Mouse (Mus musculus): ENCODE data around the gene Atpaf2. TPM values are rescaled to one million over a fixed set of nuclear protein-coding genes. Genes with fewer than 3 reads are reported as not detected.

Gene Atpaf2
- polyA plus RNA-seq, 1 experiment from 2014 or later = 45.9 TPM

GRCm38 (mm10) chr11:60436618-60437017 lies 18.4 kb upstream of the Atpaf2 start:
- WGBS = 97% methylated on average over 3 of the region's 3 CpGs
- no peak overlapping the region for H3K9ac ChIP-seq (ENCODE audit: low read depth, low read length)
- no peak overlapping the region for H3K4me3 ChIP-seq (ENCODE audit: low read length)
- no peaks in the 10 kb centered on the region for H3K4me1 ChIP-seq (ENCODE audit: control insufficient read depth, insufficient read depth, low read depth, low read length)
- H3K36me3 ChIP-seq (ENCODE audit: control insufficient read depth, insufficient read depth, low read length) = peaks cover 32% of the 10 kb centered on the region
- no peak overlapping the region for H3K4me2 ChIP-seq (ENCODE audit: low read length)
- no peaks in the 10 kb centered on the region for H3K9me3 ChIP-seq (ENCODE audit: control insufficient read depth, low read length)
- ATAC-seq = no peak
- H3K27me3 ChIP-seq (replicated peaks; ENCODE audit: control insufficient read depth, insufficient read depth, low read length) = no peaks in the 10 kb centered on the region
- no peak overlapping the region for H3K27ac ChIP-seq (ENCODE audit: low read depth, low read length)

DNA sequence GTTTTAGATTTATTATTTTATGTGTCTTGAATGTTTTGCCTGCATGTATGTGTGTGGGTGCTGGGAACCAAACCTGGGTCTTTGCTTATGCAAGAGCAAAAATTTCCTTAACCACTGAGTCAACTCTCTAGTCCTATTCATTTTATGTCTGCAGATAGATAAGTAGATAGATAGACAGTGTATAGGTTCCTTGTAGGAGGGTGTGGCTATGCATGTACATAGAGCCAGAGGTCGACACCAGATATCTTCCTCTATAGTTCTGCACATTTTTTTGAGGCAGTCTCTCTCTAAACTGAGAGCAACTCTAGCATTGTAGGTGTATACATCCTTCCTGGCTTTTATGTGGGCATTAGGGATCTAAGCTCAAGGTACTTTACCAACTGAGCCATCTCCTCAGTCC lies 16.9 kb upstream of the Atpaf2 start:
- 96% methylated on average over 1 of the region's 1 CpGs for WGBS
- Histone ChIP-seq H3K27me3 (replicated peaks; ENCODE audit: control insufficient read depth, insufficient read depth, low read length) (no peaks in the 10 kb centered on the region), H3K36me3 (ENCODE audit: control insufficient read depth, insufficient read depth, low read length) (peaks cover 28% of the 10 kb centered on the region), H3K4me3 (ENCODE audit: low read length) (no peak overlapping the region), H3K4me1 (ENCODE audit: control insufficient read depth, insufficient read depth, low read depth, low read length) (no peaks in the 10 kb centered on the region), H3K9me3 (ENCODE audit: control insufficient read depth, low read length) (no peaks in the 10 kb centered on the region), H3K27ac (ENCODE audit: low read depth, low read length) (no peak overlapping the region), H3K4me2 (ENCODE audit: low read length) (no peak overlapping the region), H3K9ac (ENCODE audit: low read depth, low read length) (no peak overlapping the region)
- ATAC-seq = no peak

DNA sequence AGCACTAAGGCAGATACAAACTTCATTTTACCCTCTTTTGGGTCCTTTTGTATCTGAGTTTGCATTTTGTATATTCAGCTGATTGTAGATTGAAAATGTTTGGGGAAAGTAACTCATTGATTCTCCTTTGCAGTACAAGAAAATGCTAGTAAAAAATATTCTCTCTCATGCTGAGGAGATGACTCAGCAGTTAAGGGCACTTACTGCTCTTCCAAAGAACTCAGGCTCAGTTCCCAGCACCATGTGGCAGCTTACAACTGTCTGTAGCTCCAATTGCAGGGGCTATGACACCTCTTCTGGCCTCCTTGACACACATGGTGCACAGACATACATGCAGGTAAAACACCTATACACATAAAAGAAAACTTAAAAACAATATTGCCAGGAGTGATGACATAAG lies 15.2 kb upstream of the Atpaf2 start:
- peaks cover 28% of the 10 kb centered on the region for H3K36me3 ChIP-seq (ENCODE audit: control insufficient read depth, insufficient read depth, low read length)
- H3K4me3 ChIP-seq (ENCODE audit: low read length) = no peak overlapping the region
- no peaks in the 10 kb centered on the region for H3K4me1 ChIP-seq (ENCODE audit: control insufficient read depth, insufficient read depth, low read depth, low read length)
- no peak overlapping the region for H3K9ac ChIP-seq (ENCODE audit: low read depth, low read length)
- no peak overlapping the region for H3K4me2 ChIP-seq (ENCODE audit: low read length)
- H3K9me3 ChIP-seq (ENCODE audit: control insufficient read depth, low read length) = no peaks in the 10 kb centered on the region
- H3K27ac ChIP-seq (ENCODE audit: low read depth, low read length) = no peak overlapping the region
- no peak for ATAC-seq
- H3K27me3 ChIP-seq (replicated peaks; ENCODE audit: control insufficient read depth, insufficient read depth, low read length) = no peaks in the 10 kb centered on the region

GRCm38 (mm10) chr11:60427628-60428027 lies 9.4 kb upstream of the Atpaf2 start:
- no peaks in the 10 kb centered on the region for H3K9me3 ChIP-seq (ENCODE audit: control insufficient read depth, low read length)
- no peak overlapping the region for H3K4me3 ChIP-seq (ENCODE audit: low read length)
- H3K36me3 ChIP-seq (ENCODE audit: control insufficient read depth, insufficient read depth, low read length) = peaks cover 10% of the 10 kb centered on the region
- WGBS = 91% methylated on average over 3 of the region's 3 CpGs
- no peak overlapping the region for H3K4me2 ChIP-seq (ENCODE audit: low read length)
- H3K27me3 ChIP-seq (replicated peaks; ENCODE audit: control insufficient read depth, insufficient read depth, low read length) = no peaks in the 10 kb centered on the region
- no peak overlapping the region for H3K9ac ChIP-seq (ENCODE audit: low read depth, low read length)
- no peaks in the 10 kb centered on the region for H3K4me1 ChIP-seq (ENCODE audit: control insufficient read depth, insufficient read depth, low read depth, low read length)
- no peak for ATAC-seq
- no peak overlapping the region for H3K27ac ChIP-seq (ENCODE audit: low read depth, low read length)

- ATAC-seq = no peak
- WGBS = 93% methylated on average over 1 of the region's 1 CpGs
- no peak overlapping the region for H3K9ac ChIP-seq (ENCODE audit: low read depth, low read length)
These were observed 8.2 kb upstream of the Atpaf2 start for GRCm38 (mm10) chr11:60426417-60426816.

GRCm38 (mm10) chr11:60423006-60423405 lies 4.7 kb upstream of the Atpaf2 start:
- Histone ChIP-seq H3K27me3 (replicated peaks; ENCODE audit: control insufficient read depth, insufficient read depth, low read length) (no peaks in the 10 kb centered on the region), H3K36me3 (ENCODE audit: control insufficient read depth, insufficient read depth, low read length) (peaks cover 1% of the 10 kb centered on the region; the same call in 1 of the 2 replicates), H3K4me1 (ENCODE audit: control insufficient read depth, insufficient read depth, low read depth, low read length) (peaks cover 11% of the 10 kb centered on the region), H3K4me3 (ENCODE audit: low read length) (no peak overlapping the region), H3K9ac (ENCODE audit: low read depth, low read length) (no peak overlapping the region), H3K4me2 (ENCODE audit: low read length) (no peak overlapping the region), H3K9me3 (ENCODE audit: control insufficient read depth, low read length) (no peaks in the 10 kb centered on the region), H3K27ac (ENCODE audit: low read depth, low read length) (no peak overlapping the region)
- ATAC-seq = no peak
- WGBS = 44% methylated on average over 1 of the region's 1 CpGs

More at GRCm38 (mm10) chr11:60426417-60426816, 8.2 kb upstream of the Atpaf2 start:
- Histone ChIP-seq H3K4me1 (ENCODE audit: control insufficient read depth, insufficient read depth, low read depth, low read length) (no peaks in the 10 kb centered on the region), H3K27me3 (replicated peaks; ENCODE audit: control insufficient read depth, insufficient read depth, low read length) (no peaks in the 10 kb centered on the region), H3K27ac (ENCODE audit: low read depth, low read length) (no peak overlapping the region), H3K4me2 (ENCODE audit: low read length) (no peak overlapping the region), H3K4me3 (ENCODE audit: low read length) (no peak overlapping the region), H3K9me3 (ENCODE audit: control insufficient read depth, low read length) (no peaks in the 10 kb centered on the region), H3K36me3 (ENCODE audit: control insufficient read depth, insufficient read depth, low read length) (peaks cover 4% of the 10 kb centered on the region)

DNA sequence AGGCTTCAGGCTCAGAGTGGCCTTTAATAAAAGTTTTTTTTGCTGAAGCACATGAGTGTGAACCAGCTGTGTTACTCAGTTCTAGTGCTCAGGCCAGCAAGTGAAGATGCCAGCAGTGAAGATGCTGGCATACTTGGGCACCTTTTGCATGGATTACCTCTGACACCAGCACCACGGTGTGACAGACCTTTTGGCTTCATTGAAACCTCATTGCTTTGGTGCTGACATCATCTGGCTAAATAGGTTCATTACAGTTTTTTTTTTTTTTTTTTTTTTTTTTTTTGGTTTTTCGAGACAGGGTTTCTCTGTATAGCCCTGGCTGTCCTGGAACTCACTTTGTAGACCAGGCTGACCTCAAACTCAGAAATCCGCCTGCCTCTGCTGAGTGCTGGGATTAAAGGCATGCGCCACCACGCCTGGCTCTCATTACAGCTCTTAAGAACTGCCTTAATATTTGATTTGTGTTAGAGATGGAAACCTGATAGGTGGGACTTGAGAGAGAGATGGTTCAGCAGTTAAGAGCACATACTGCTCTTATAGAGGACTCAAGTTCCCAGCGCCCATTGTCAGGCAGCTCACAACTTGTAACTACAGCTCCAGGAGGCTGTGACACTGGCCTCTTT lies 3.9 kb upstream of the Atpaf2 start:
- Histone ChIP-seq H3K4me1 (ENCODE audit: control insufficient read depth, insufficient read depth, low read depth, low read length) (peaks cover 11% of the 10 kb centered on the region), H3K4me2 (ENCODE audit: low read length) (no peak overlapping the region), H3K9me3 (ENCODE audit: control insufficient read depth, low read length) (no peaks in the 10 kb centered on the region), H3K36me3 (ENCODE audit: control insufficient read depth, insufficient read depth, low read length) (no peaks in the 10 kb centered on the region; the same call in 1 of the 2 replicates), H3K27ac (ENCODE audit: low read depth, low read length) (no peak overlapping the region), H3K27me3 (replicated peaks; ENCODE audit: control insufficient read depth, insufficient read depth, low read length) (no peaks in the 10 kb centered on the region), H3K9ac (ENCODE audit: low read depth, low read length) (no peak overlapping the region), H3K4me3 (ENCODE audit: low read length) (no peak overlapping the region)
- WGBS = 68% methylated on average over 5 of the region's 6 CpGs
- no peak for ATAC-seq

DNA sequence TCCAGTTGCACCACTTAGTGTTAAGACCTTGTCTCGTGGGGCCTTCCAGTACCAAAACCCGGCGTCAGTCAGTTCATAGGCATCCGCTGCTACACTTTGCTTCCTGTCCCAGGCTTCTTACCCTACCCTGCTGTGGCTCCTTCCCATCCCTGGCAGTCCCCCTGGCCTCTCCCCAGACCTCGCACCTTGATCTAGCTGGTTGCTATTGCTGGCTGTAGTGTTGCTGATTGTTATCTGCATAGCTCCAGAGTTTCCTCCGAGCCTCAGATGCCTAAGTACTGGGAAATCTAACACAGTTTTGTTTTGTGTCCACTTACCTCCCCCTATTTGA lies 181 bp upstream of the Atpaf2 start:
- Histone ChIP-seq H3K9ac (ENCODE audit: low read depth, low read length) (peak overlapping the region; percentile 88; the same call in 1 of the 2 replicates), H3K27me3 (replicated peaks; ENCODE audit: control insufficient read depth, insufficient read depth, low read length) (no peaks in the 10 kb centered on the region), H3K36me3 (ENCODE audit: control insufficient read depth, insufficient read depth, low read length) (no peaks in the 10 kb centered on the region), H3K4me2 (ENCODE audit: low read length) (peak overlapping the region; percentile 76), H3K27ac (ENCODE audit: low read depth, low read length) (no peak overlapping the region), H3K4me3 (ENCODE audit: low read length) (peak overlapping the region; percentile 80), H3K9me3 (ENCODE audit: control insufficient read depth, low read length) (no peaks in the 10 kb centered on the region), H3K4me1 (ENCODE audit: control insufficient read depth, insufficient read depth, low read depth, low read length) (peaks cover 23% of the 10 kb centered on the region)
- no peak for ATAC-seq
- 27% methylated on average over 6 of the region's 6 CpGs for WGBS

GRCm38 (mm10) chr11:60416963-60417716 lies 1.1 kb downstream of the Atpaf2 start, which contains the start of gene Gid4:
Gene Gid4 (plus strand): TSS chr11:60417145.
- peaks cover 23% of the 10 kb centered on the region for H3K4me1 ChIP-seq (ENCODE audit: control insufficient read depth, insufficient read depth, low read depth, low read length)
- no peaks in the 10 kb centered on the region for H3K27me3 ChIP-seq (replicated peaks; ENCODE audit: control insufficient read depth, insufficient read depth, low read length)
- peak within 1 kb of the TSS; percentile 80 for H3K4me3 ChIP-seq (ENCODE audit: low read length)
- H3K36me3 ChIP-seq (ENCODE audit: control insufficient read depth, insufficient read depth, low read length) = no peaks in the 10 kb centered on the region
- peak; percentile 97 for ATAC-seq
- H3K9me3 ChIP-seq (ENCODE audit: control insufficient read depth, low read length) = no peaks in the 10 kb centered on the region
- under 1% methylated on average over 58 of the region's 81 CpGs for WGBS
- peak within 1 kb of the TSS; percentile 88 for H3K9ac ChIP-seq (ENCODE audit: low read depth, low read length)
- peak within 1 kb of the TSS; percentile 82 for H3K4me2 ChIP-seq (ENCODE audit: low read length)
- peak within 1 kb of the TSS; percentile 88 for H3K27ac ChIP-seq (ENCODE audit: low read depth, low read length)

Measured in hindbrain, embryonic 16.5 days (tissue).